ENCODE assay signal across 11 mouse cellular contexts in the genomic region with DNA sequence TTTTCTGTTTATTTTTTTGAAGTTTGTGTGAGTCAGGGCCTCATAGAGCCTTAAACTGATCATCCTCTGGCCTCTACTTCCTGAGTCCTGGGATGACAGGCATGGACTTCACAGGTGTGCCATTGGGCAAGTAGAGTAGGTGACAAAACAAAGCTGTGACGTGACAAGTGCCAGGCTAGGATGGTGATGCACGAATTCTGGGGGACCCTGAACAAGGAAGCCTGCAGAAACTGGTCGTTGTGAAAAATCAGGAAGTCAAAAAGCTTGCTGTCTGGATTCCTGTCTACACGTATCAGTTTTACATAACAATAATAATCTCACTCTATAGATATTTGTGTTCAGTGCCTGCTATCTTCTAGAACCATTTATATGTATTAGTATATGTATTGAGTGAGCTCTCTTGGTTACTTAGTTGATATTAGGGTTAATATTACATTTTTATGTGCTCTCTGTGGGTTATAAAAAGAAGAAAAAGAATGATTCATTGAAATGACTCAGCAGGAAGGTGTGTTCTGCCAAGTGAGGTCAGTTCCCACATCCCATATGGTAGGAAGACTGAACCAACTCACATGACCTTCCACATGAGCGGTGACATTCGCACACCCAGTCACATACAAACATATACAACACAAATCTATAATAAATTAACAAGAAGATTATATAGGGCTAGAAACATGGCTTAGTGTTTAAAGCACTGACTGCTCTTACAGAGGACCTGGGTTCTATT. TPM values are rescaled to one million over a fixed set of nuclear protein-coding genes. Genes with fewer than 3 reads are reported as not detected.
DNase-seq lines count a peak whose midpoint lies in the region; ATAC-seq lines count a peak whose summit lies in the region.
"Had no signal": no experiment of that assay in that cellular context is flagged by ENCODE, and none has a peak within 500 bp of the region (broad histone marks: within the 10 kb centered on the region; RNA-seq: fewer than 3 reads in every experiment).

No protein-coding gene starts in this region.

- no peaks in the 10 kb centered on the region for H3K9me3 ChIP-seq in heart, embryonic 15.5 days (replicated peaks)
- H3K9me3 ChIP-seq: hindbrain, embryonic 15.5 days had no signal

- 60% methylated on average over 6 of the region's 6 CpGs for WGBS in heart, embryonic 15.5 days

- H3K4me3 ChIP-seq in heart, embryonic 15.5 days, result no peak overlapping the region
- H3K4me3 ChIP-seq: hindbrain, embryonic 15.5 days had no signal

- no peaks in the 10 kb centered on the region for H3K36me3 ChIP-seq in heart, embryonic 15.5 days
- H3K36me3 ChIP-seq: hindbrain, embryonic 15.5 days had no signal

- intact Hi-C loops in heart, postnatal 36 days (cut with DNase I), result loop anchor here (2.0 kb wide), 1 partner anchor 36 kb away; no protein-coding TSS in a partner anchor
- intact Hi-C loops in left cerebral cortex, postnatal 25 days (cut with DNase I), result no loop called here

- ATAC-seq in heart, embryonic 15.5 days (replicated peaks; ENCODE audit: insufficient number of reproducible peaks, insufficient read depth, low FRiP score, low read depth), result no peak

- no peak overlapping the region for H3K4me2 ChIP-seq in heart, embryonic 15.5 days
- H3K4me2 ChIP-seq: hindbrain, embryonic 15.5 days had no signal

- DNase-seq in heart, adult 11 months, result peak; percentile 93
- no peak for DNase-seq in heart, postnatal 36 days
- DNase-seq in 3134 (ENCODE audit: extremely low read depth, insufficient read length, low spot score), result peak; percentile 60
- DNase-seq in Muller cell, postnatal 12 days (ENCODE audit: inconsistent ontology term), result peak; percentile 33
- no peak for DNase-seq in retina, embryonic 14.5 days (ENCODE audit: low spot score)
- no peak for DNase-seq in left cerebral cortex, postnatal 25 days (ENCODE audit: low spot score in 2 of 2)
- DNase-seq in adrenal gland, adult 8-10 months, result no peak
- DNase-seq: left cerebral cortex, postnatal 4 days; right cerebral cortex, postnatal 4 days had no signal

- H3K27me3 ChIP-seq in heart, embryonic 15.5 days, result no peaks in the 10 kb centered on the region
- H3K27me3 ChIP-seq: hindbrain, embryonic 15.5 days had no signal

- H3K27ac ChIP-seq in heart, embryonic 15.5 days, result peak overlapping the region; percentile 82
- H3K27ac ChIP-seq: hindbrain, embryonic 15.5 days had no signal

- H3K9ac ChIP-seq in heart, embryonic 15.5 days, result no peak overlapping the region
- H3K9ac ChIP-seq: hindbrain, embryonic 15.5 days had no signal

- H3K4me1 ChIP-seq in heart, embryonic 15.5 days (replicated peaks), result peaks cover 21% of the 10 kb centered on the region

RNA-seq across cellular contexts. Expression of a gene that starts 37.2 kb away (rescaled TPM):
- 10 to 100 TPM; 12.7 to 13.7 TPM for total RNA-seq in heart, postnatal 36 days (2021)
- polyA plus RNA-seq in heart, embryonic 15.5 days (2015; fragmentation: Nextera tagmentation; extraction: Ambion mirVana), result 12.6 and 15.8 TPM in 2 replicates
- 10 to 100 TPM; 12.5 to 16.8 TPM for total RNA-seq in left cerebral cortex, postnatal 25 days (2021)
- total RNA-seq in adrenal gland, adult 8-10 months (2022), result 10 to 100 TPM; 36.2 to 42.9 (median 38.8) TPM

RNA-seq across cellular contexts. Expression of a gene that starts 58.3 kb away (rescaled TPM):
- 10 to 100 TPM; 62.3 to 64.3 TPM for total RNA-seq in heart, postnatal 36 days (2021)
- polyA plus RNA-seq in heart, embryonic 15.5 days (2015; fragmentation: Nextera tagmentation; extraction: Ambion mirVana), result 52.8 and 57.3 TPM in 2 replicates
- total RNA-seq in left cerebral cortex, postnatal 25 days (2021), result 100 to 1,000 TPM; 115 to 125 TPM
- total RNA-seq in adrenal gland, adult 8-10 months (2022), result 100 to 1,000 TPM in 3 of 4 experiments, 10 to 100 TPM in 1; 98.3 to 108 (median 103) TPM

Comparison
In these comparisons a context has a peak if more than half of its experiments do, and no peak if none do; other contexts are left out.
1. DNase-seq: peak in heart, adult 11 months (single experiment), 3134 (single experiment) and Muller cell, postnatal 12 days (single experiment); none in heart, postnatal 36 days (0 of 2), retina, embryonic 14.5 days (single experiment), left cerebral cortex, postnatal 25 days (0 of 2) and adrenal gland, adult 8-10 months (single experiment).